In genomic region chr8:121227756-121228155, GRCm38 (mm10) we compare ENCODE assay signal across 19 mouse cellular contexts.
DNase-seq lines count a peak whose midpoint lies in the region; ATAC-seq and TF ChIP-seq lines count a peak whose summit lies in the region.
"Had no signal": no experiment of that assay in that cellular context is flagged by ENCODE, and none has a peak within 500 bp of the region (broad histone marks: within the 10 kb centered on the region; RNA-seq: fewer than 3 reads in every experiment).

No protein-coding gene starts in this region.

- H3K4me2 ChIP-seq in embryonic facial prominence, embryonic 12.5 days (replicated peaks): 0 out of 2 replicates have a peak overlapping the region, but pooled peaks have one; percentile 14
- H3K4me2 ChIP-seq: midbrain, embryonic 15.5 days; neural tube, embryonic 12.5 days had no signal

- peak; percentile 34 to 37 for DNase-seq in left cerebral cortex, adult 2 months (ENCODE audit: extremely low spot score in 1 of 2, low spot score in 2 of 2)
- DNase-seq in left cerebral cortex, adult 11 months (ENCODE audit: low spot score): no peak
- peak; percentile 42 to 52 for DNase-seq in layer of hippocampus, adult 2 months (ENCODE audit: low spot score in 2 of 2)
- DNase-seq in right cerebral cortex, postnatal 14 days: peak; percentile 17
- DNase-seq in lung, postnatal 25 days (ENCODE audit: low spot score): no peak
- DNase-seq in urinary bladder, postnatal 14 days (ENCODE audit: low spot score): no peak
- no peak for DNase-seq in testis, postnatal 10 days (ENCODE audit: low spot score)
- DNase-seq: adrenal gland, postnatal 36 days; heart, adult 11 months; heart, postnatal 14 days; lung, postnatal 14 days; thymus, adult 2 months had no signal

- TF ChIP-seq CTCF in left cerebral cortex, adult 2 months (IDR thresholded peaks at IDR 0.05): no peak
- no peak for TF ChIP-seq CTCF in layer of hippocampus, adult 2 months (conservative IDR thresholded peaks at IDR 0.05)

- H3K36me3 ChIP-seq in embryonic facial prominence, embryonic 12.5 days: no peaks in the 10 kb centered on the region
- H3K36me3 ChIP-seq: forebrain, embryonic 10.5 days; midbrain, embryonic 15.5 days; neural tube, embryonic 12.5 days had no signal

- peaks cover 25% of the 10 kb centered on the region for H3K27me3 ChIP-seq in embryonic facial prominence, embryonic 12.5 days
- H3K27me3 ChIP-seq: midbrain, embryonic 15.5 days had no signal

- H3K9ac ChIP-seq in embryonic facial prominence, embryonic 12.5 days: peak overlapping the region; percentile 35; the same call in 1 of the 2 replicates
- H3K9ac ChIP-seq: liver, embryonic 14.5 days; midbrain, embryonic 15.5 days; neural tube, embryonic 12.5 days had no signal

- 59% methylated on average over 18 of the region's 18 CpGs for WGBS in embryonic facial prominence, embryonic 12.5 days

- intact Hi-C loops in left cerebral cortex, adult 2 months (cut with DNase I): no loop called here

- no peak overlapping the region for H3K27ac ChIP-seq in left cerebral cortex, adult 2 months
- H3K27ac ChIP-seq in embryonic facial prominence, embryonic 12.5 days: no peak overlapping the region
- H3K27ac ChIP-seq in layer of hippocampus, adult 2 months: no peak overlapping the region
- H3K27ac ChIP-seq: forebrain, embryonic 10.5 days; hindbrain, postnatal 0 days; liver, embryonic 14.5 days; midbrain, embryonic 15.5 days; neural tube, embryonic 12.5 days had no signal

- H3K4me3 ChIP-seq in left cerebral cortex, adult 2 months: no peak overlapping the region
- H3K4me3 ChIP-seq in embryonic facial prominence, embryonic 12.5 days: no peak overlapping the region
- peak overlapping the region; percentile 20 for H3K4me3 ChIP-seq in layer of hippocampus, adult 2 months
- H3K4me3 ChIP-seq: forebrain, embryonic 10.5 days; midbrain, embryonic 15.5 days; neural tube, embryonic 12.5 days had no signal

- peaks cover 23% of the 10 kb centered on the region for H3K4me1 ChIP-seq in embryonic facial prominence, embryonic 12.5 days
- H3K4me1 ChIP-seq: midbrain, embryonic 15.5 days had no signal

- ATAC-seq in embryonic facial prominence, embryonic 12.5 days (ENCODE audit: insufficient number of reproducible peaks, insufficient read depth, low FRiP score, low TSS enrichment): peak; percentile 42; the same call in 1 of the 2 replicates
- ATAC-seq: activated CD4-positive, CD25-positive, alpha-beta regulatory T cell, adult 4 months; hindbrain, postnatal 0 days; midbrain, embryonic 15.5 days had no signal

- H3K9me3 ChIP-seq in embryonic facial prominence, embryonic 12.5 days: no peaks in the 10 kb centered on the region
- H3K9me3 ChIP-seq: forebrain, embryonic 10.5 days; midbrain, embryonic 15.5 days; neural tube, embryonic 12.5 days had no signal

Comparison
In these comparisons a context has a peak if more than half of its experiments do, and no peak if none do; other contexts are left out.
1. DNase-seq: peak in left cerebral cortex, adult 2 months (2 of 2), layer of hippocampus, adult 2 months (2 of 2) and right cerebral cortex, postnatal 14 days (single experiment); none in left cerebral cortex, adult 11 months (single experiment), lung, postnatal 25 days (single experiment), urinary bladder, postnatal 14 days (single experiment) and testis, postnatal 10 days (single experiment).